Mouse (Mus musculus): ENCODE data around the gene Zfp607a.

GRCm38 (mm10) chr7:27818526-27819110, 38.7 kb upstream of the Zfp607a start:
- TF ChIP-seq CTCF (IDR thresholded peaks at IDR 0.05; ENCODE audit: low read depth), result no peak
- no peak for TF ChIP-seq EP300 (IDR thresholded peaks at IDR 0.05; ENCODE audit: low read depth)
